Mouse (Mus musculus): ENCODE data around the gene Nrap.
A peak's percentile ranks its signal among the peaks of the same experiment; 100 is the strongest.

Gene Nrap

DNA sequence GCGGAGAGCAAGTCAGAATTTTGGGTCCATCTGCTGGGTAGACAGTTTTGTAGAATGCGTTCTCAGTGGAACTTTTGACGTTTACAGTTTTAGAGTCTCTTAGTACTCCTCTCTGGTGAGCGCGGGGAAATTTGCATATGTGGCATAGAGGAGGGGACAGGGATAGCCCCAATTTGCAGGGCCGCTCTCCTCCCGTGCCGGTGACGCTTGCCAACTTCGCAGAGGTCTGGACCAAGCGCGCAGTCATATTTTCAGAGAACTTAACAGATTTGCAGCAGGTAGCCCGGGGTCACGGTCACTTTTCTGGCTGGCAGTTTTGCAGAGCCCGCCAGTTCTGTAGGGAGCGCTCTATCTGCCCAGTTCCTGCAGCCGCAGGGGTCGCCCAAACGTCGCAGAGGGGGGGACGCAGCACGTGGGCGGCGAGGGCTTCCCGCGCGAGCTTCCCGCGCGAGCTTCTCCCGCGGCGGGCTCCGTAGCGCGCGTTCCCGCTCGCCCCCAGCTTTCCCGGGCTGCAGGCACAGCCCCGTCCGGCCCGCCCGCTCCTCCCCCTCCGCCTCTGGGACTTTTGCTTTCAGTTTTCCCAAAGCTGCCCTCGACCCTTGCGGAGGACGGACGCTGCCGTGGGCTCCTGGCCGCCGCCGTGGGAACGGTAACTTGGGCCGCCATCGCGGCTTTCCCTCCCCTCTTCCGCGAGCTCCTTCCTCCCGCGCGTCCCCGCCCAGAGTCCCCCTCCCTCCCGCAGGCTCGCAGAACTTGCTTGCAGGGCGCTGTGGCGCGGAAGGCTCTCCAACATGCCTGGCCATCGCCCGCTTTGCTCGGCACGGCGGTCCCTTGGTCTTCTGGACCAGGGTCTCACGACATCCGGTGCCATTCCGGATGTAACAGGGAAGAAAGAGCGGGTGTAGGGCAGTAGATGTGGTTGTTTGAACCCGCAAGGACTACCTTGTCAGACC is 7.1 kb upstream of the Nrap start, which contains the start of gene Casp7:
Gene Casp7 (plus strand): TSS at position 461 of the 953 bp plus-strand sequence.
- peak; percentile 23 for DNase-seq (ENCODE audit: low read depth, low spot score)

- no peak for DNase-seq (ENCODE audit: low read depth, low spot score)
Measured at GRCm38 (mm10) chr19:56396227-56396626, 6.4 kb upstream of the Nrap start.

DNA sequence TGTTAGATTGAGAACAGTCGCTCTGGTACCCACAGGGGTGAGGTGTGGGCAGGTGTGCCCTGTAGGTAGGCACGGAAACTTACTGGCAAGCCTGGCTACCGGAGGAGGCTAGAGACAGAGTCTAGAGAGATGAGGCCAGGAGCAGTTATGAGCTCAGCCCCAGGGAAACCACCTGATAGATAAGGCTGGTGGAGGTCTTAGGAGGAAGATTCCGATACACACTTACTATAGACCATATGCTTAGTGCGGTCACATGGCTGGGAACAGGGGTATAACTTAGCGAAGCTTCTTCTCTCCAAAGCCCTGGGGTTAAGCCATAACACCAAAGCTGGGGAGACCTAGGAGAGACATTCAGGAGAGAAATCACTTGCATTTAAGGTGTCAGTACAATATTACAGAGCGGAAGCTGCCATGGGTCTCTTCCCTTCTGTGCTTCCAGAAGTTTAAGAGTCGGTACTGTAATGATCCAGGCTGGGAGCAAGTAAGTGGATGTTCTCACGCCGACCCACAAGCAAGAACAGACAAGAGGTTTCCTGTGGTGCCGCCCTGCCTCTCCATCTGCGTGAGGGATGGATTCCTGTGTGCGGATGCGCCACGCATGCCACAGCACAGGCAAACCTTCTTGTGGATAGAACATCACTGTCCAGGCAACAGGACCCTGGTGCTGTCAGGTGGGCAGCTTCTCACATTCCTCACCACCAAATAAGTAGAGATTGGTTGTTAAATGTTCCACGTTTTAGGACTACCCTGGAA is 5.5 kb upstream of the Nrap start:
- DNase-seq (ENCODE audit: low read depth, low spot score): no peak

- DNase-seq (ENCODE audit: low read depth, low spot score): no peak
Measured at GRCm38 (mm10) chr19:56393311-56393866, 3.6 kb upstream of the Nrap start.

- no peak for DNase-seq (ENCODE audit: low read depth, low spot score)
Measured at GRCm38 (mm10) chr19:56391307-56392046, 1.6 kb upstream of the Nrap start.

GRCm38 (mm10) chr19:56389176-56389575 is 661 bp downstream of the Nrap start:
- DNase-seq (ENCODE audit: low read depth, low spot score): no peak

- no peak for DNase-seq (ENCODE audit: low read depth, low spot score)
Measured at GRCm38 (mm10) chr19:56387726-56388302, 2.0 kb downstream of the Nrap start.

GRCm38 (mm10) chr19:56386095-56386494 is 3.7 kb downstream of the Nrap start:
- no peak for DNase-seq (ENCODE audit: low read depth, low spot score)

DNA sequence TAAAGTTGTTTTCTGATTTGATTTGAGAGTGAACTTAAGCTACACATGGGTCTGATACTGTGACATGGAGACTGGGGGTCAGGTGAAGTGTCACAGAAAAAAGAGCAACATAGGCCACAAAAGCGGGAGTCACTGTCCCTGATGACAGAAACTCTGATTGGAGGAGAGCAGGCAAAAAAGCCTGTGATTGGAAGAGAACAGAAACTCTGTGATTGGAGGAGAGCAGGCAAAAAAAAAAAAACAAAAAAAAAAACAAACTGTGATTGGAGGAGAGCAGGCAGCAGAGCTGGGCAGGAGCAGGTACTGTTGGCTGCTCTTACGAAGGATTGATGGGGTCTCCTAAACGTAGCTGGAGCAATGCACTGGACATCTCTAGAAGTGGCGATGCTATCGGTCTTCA is 4.3 kb downstream of the Nrap start:
- no peak for DNase-seq (ENCODE audit: low read depth, low spot score)

DNA sequence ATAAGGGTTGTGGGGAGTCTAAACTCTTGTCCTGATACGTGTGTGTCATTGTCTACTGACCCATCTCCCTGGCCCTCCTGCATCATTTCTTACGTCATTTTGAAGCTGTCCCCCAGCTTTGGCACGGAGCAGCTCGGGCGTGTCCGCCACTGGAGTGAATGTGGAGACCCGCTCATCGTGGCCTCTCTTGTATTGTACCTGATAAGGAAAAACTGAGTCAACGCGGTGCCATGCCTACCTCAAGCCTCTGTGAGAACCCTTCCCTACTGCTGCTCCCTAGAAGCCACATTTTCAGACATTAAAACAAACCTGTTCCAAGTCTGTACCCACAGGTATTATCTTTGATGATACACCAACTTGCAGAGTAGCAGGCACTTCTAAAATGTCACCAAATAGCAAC is 8.4 kb downstream of the Nrap start:
- DNase-seq (ENCODE audit: low read depth, low spot score): no peak

GRCm38 (mm10) chr19:56380341-56380740 is 9.5 kb downstream of the Nrap start:
- DNase-seq (ENCODE audit: low read depth, low spot score): no peak

GRCm38 (mm10) chr19:56378554-56379172 is 11.2 kb downstream of the Nrap start:
- DNase-seq (ENCODE audit: low read depth, low spot score): no peak

- DNase-seq (ENCODE audit: low read depth, low spot score): no peak
Measured at GRCm38 (mm10) chr19:56378007-56378406, 11.8 kb downstream of the Nrap start.

GRCm38 (mm10) chr19:56374011-56374410 is 15.8 kb downstream of the Nrap start:
- no peak for DNase-seq (ENCODE audit: low read depth, low spot score)

DNA sequence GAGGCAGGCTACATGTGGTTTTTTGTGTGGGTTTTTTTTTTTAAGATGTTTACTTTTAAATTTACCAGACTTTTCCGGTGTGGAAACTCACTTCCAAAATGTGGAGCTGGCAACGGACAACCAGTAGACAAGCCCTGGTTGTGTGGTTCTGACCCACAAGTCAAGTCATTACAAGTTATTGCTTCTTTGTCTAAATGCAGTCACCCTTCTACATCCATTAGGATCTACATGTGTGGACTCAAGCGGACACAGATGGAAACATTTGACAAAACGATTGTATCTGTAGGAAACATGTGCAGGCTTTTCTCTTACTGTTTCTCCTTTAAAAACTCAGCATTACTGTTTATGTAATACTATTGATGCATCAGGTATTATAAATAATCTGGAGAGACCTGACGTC is 16.6 kb downstream of the Nrap start:
- DNase-seq (ENCODE audit: low read depth, low spot score): no peak

GRCm38 (mm10) chr19:56372226-56372625 is 17.6 kb downstream of the Nrap start:
- DNase-seq (ENCODE audit: low read depth, low spot score): no peak

- no peak for DNase-seq (ENCODE audit: low read depth, low spot score)
Measured at GRCm38 (mm10) chr19:56370389-56371150, 19.3 kb downstream of the Nrap start.

DNA sequence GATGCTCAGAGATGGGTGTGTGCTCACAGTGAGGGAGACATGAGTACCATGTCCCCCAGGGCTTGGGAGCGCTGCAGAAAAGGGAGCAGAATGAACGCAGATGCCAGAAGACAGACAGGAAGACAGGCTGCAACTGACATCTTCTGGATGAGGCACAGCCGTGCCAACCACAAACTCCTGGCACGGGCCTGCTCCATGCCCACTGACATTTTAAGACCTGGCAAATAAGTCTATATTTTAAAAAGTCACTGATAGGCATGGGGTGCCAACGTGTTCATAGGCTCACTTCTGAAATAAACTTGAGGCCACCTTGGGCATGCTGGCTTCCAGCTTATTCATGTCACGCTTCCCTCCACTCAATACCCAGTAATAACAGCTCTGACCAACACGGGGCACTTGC is 20.9 kb downstream of the Nrap start:
- DNase-seq (ENCODE audit: low read depth, low spot score): no peak

DNA sequence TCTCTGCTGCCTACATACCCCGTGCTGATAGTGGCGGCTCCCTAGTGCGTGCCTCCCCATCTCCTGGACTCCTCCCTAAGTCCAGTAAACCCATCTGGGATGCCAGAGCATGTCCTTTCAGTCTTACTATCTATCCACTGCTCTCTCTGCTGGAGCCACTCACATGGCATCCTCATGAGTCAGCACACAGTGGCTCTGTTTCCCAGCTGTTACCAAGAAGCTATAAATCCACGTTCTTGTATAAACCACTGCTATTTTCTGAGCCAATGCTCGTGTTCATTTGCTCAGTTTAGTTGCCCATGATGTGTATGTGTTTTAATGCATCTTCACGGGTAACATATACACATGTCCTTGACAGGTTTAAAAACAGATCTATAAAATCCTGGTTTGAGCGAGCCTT is 22.1 kb downstream of the Nrap start:
- DNase-seq (ENCODE audit: low read depth, low spot score): no peak

DNA sequence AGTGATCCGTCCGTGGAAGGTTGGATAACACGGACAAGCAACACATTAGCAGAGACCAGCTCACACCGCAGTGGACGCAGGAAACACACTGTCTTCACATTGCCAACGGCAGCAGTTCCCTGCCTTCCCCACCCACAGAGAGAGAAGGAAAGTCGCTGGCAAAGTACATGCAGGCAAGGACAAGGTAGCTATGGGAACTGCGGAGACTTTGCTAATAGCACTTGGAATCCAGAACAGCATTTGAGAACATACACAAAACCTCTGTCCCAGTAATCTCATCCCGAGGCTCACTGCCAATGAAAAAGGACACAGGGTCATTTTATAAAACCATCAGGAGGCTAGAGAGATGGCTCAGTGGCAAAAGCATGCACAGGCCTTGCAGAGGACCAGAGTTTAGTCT is 23.2 kb downstream of the Nrap start:
- no peak for DNase-seq (ENCODE audit: low read depth, low spot score)

Measured in telencephalon, adult 2 months (tissue).